In genomic region chr15:101133993-101134704, GRCm38 (mm10) we compare ENCODE assay signal across 9 mouse cellular contexts. TPM values are rescaled to one million over a fixed set of nuclear protein-coding genes. Genes with fewer than 3 reads are reported as not detected.
DNase-seq lines count a peak whose midpoint lies in the region; ATAC-seq and TF ChIP-seq lines count a peak whose summit lies in the region.
"Had no signal": no experiment of that assay in that cellular context is flagged by ENCODE, and none has a peak within 500 bp of the region (broad histone marks: within the 10 kb centered on the region; RNA-seq: fewer than 3 reads in every experiment).

No protein-coding gene starts in this region.

- WGBS in forebrain, postnatal 0 days = 30% methylated on average over 15 of the region's 15 CpGs
- WGBS in forebrain, embryonic 16.5 days = 28% methylated on average over 15 of the region's 15 CpGs
- WGBS in embryonic facial prominence, embryonic 15.5 days = 22% methylated on average over 15 of the region's 15 CpGs
- 26% methylated on average over 15 of the region's 15 CpGs for WGBS in limb, embryonic 10.5 days
- 46% methylated on average over 15 of the region's 15 CpGs for WGBS in small intestine, adult 2 months

- no peak for TF ChIP-seq CTCF in forebrain, postnatal 0 days (IDR thresholded peaks at IDR 0.05; ENCODE audit: low read depth)
- TF ChIP-seq CTCF in small intestine, adult 2 months (IDR thresholded peaks at IDR 0.05; ENCODE audit: extremely low read depth, insufficient read length, insufficient replicate concordance, low read depth, low read length) = no peak

- no peak overlapping the region for H3K27ac ChIP-seq in forebrain, postnatal 0 days (ENCODE audit: low read depth, low read length)
- no peak overlapping the region for H3K27ac ChIP-seq in forebrain, embryonic 16.5 days (ENCODE audit: low read length)
- H3K27ac ChIP-seq in embryonic facial prominence, embryonic 15.5 days (replicated peaks) = peak overlapping the region; percentile 65
- H3K27ac ChIP-seq in limb, embryonic 10.5 days = peak overlapping the region; percentile 77
- H3K27ac ChIP-seq in small intestine, adult 2 months (ENCODE audit: insufficient read depth, low read depth, low read length) = peak overlapping the region; percentile 81

- H3K4me2 ChIP-seq in forebrain, postnatal 0 days (ENCODE audit: low read depth) = 0 out of 2 replicates have a peak overlapping the region, but pooled peaks have one; percentile 13
- H3K4me2 ChIP-seq in forebrain, embryonic 16.5 days (ENCODE audit: low read length) = no peak overlapping the region
- peak overlapping the region; percentile 12 for H3K4me2 ChIP-seq in embryonic facial prominence, embryonic 15.5 days (replicated peaks)

- no peak overlapping the region for H3K9ac ChIP-seq in forebrain, postnatal 0 days
- H3K9ac ChIP-seq in forebrain, embryonic 16.5 days (replicated peaks; ENCODE audit: low read depth, low read length) = no peak overlapping the region
- no peak overlapping the region for H3K9ac ChIP-seq in embryonic facial prominence, embryonic 15.5 days

- DNase-seq in forebrain, postnatal 0 days = no peak
- peak; percentile 77 for DNase-seq in CD4-positive helper T cell, adult 2 months (ENCODE audit: low read depth, low spot score)
- DNase-seq in limb, embryonic 10.5 days (ENCODE audit: low spot score) = no peak
- DNase-seq in urinary bladder, postnatal 25 days (ENCODE audit: low spot score) = no peak

- ATAC-seq in forebrain, postnatal 0 days = peak; percentile 36
- ATAC-seq in forebrain, embryonic 16.5 days = no peak
- ATAC-seq in embryonic facial prominence, embryonic 15.5 days (ENCODE audit: insufficient number of reproducible peaks, low FRiP score, low TSS enrichment, low read depth) = peak; percentile 54; the same call in 1 of the 2 replicates
- ATAC-seq in cerebellum, adult (ENCODE audit: insufficient number of reproducible peaks, low FRiP score, low TSS enrichment) = no peak

- H3K36me3 ChIP-seq in forebrain, postnatal 0 days (ENCODE audit: insufficient read depth) = no peaks in the 10 kb centered on the region
- H3K36me3 ChIP-seq in forebrain, embryonic 16.5 days (ENCODE audit: control insufficient read depth, insufficient read depth) = no peaks in the 10 kb centered on the region
- H3K36me3 ChIP-seq in embryonic facial prominence, embryonic 15.5 days = peaks cover 8% of the 10 kb centered on the region; the same call in 1 of the 2 replicates
- peaks cover 5% of the 10 kb centered on the region; the same call in 1 of the 2 replicates for H3K36me3 ChIP-seq in limb, embryonic 10.5 days
- H3K36me3 ChIP-seq in small intestine, adult 2 months (ENCODE audit: control insufficient read depth, insufficient read depth, low read length) = peaks cover 3% of the 10 kb centered on the region; the same call in 1 of the 2 replicates

- no peak overlapping the region for H3K4me3 ChIP-seq in forebrain, postnatal 0 days (ENCODE audit: low read depth, low read length)
- no peak overlapping the region for H3K4me3 ChIP-seq in forebrain, embryonic 16.5 days (replicated peaks; ENCODE audit: low read length)
- 0 out of 2 replicates have a peak overlapping the region, but pooled peaks have one; percentile 15 for H3K4me3 ChIP-seq in embryonic facial prominence, embryonic 15.5 days (replicated peaks)
- H3K4me3 ChIP-seq in limb, embryonic 10.5 days = peak overlapping the region; percentile 9
- H3K4me3 ChIP-seq in small intestine, adult 2 months (ENCODE audit: low read depth, low read length) = peak overlapping the region; percentile 61

- no peaks in the 10 kb centered on the region for H3K9me3 ChIP-seq in forebrain, postnatal 0 days (ENCODE audit: low read length)
- H3K9me3 ChIP-seq in forebrain, embryonic 16.5 days (ENCODE audit: control insufficient read depth, low read length) = no peaks in the 10 kb centered on the region
- H3K9me3 ChIP-seq in embryonic facial prominence, embryonic 15.5 days (replicated peaks) = no peaks in the 10 kb centered on the region
- no peaks in the 10 kb centered on the region for H3K9me3 ChIP-seq in limb, embryonic 10.5 days (replicated peaks)

- H3K27me3 ChIP-seq in forebrain, postnatal 0 days (ENCODE audit: insufficient read depth, low read length) = peaks cover 16% of the 10 kb centered on the region
- peaks cover 15% of the 10 kb centered on the region for H3K27me3 ChIP-seq in forebrain, embryonic 16.5 days (replicated peaks; ENCODE audit: control insufficient read depth, insufficient read depth, low read length)
- peaks cover 14% of the 10 kb centered on the region for H3K27me3 ChIP-seq in embryonic facial prominence, embryonic 15.5 days
- peaks cover 35% of the 10 kb centered on the region for H3K27me3 ChIP-seq in limb, embryonic 10.5 days (ENCODE audit: low read depth, poor library complexity, severe bottlenecking)
- H3K27me3 ChIP-seq in small intestine, adult 2 months (ENCODE audit: control insufficient read depth, insufficient read depth, low read length) = peaks cover 10% of the 10 kb centered on the region; the same call in 1 of the 2 replicates

- H3K4me1 ChIP-seq in forebrain, postnatal 0 days (ENCODE audit: insufficient read depth) = no peaks in the 10 kb centered on the region
- no peaks in the 10 kb centered on the region for H3K4me1 ChIP-seq in forebrain, embryonic 16.5 days (replicated peaks; ENCODE audit: control insufficient read depth, insufficient read depth, low read length)
- peaks cover 40% of the 10 kb centered on the region for H3K4me1 ChIP-seq in embryonic facial prominence, embryonic 15.5 days
- H3K4me1 ChIP-seq in limb, embryonic 10.5 days = peaks cover 53% of the 10 kb centered on the region
- H3K4me1 ChIP-seq in small intestine, adult 2 months (ENCODE audit: control insufficient read depth, insufficient read depth, insufficient read length, low read length) = peaks cover 3% of the 10 kb centered on the region

- TF ChIP-seq POLR2A in small intestine, adult 2 months (IDR thresholded peaks at IDR 0.05; ENCODE audit: low read depth, low read length) = 0 out of 2 replicates have a peak, but pooled peaks have one; percentile 18

RNA-seq across cellular contexts. Expression of gene Acvrl1, which starts 5.8 kb away (rescaled TPM):
- total RNA-seq in forebrain, postnatal 0 days (2014; rRNA removed) = 8.7 and 10.7 TPM in 2 replicates
- polyA plus RNA-seq in forebrain, postnatal 0 days (2015; fragmentation: Nextera tagmentation; extraction: Ambion mirVana) = 5.8 and 6.0 TPM in 2 replicates
- 8.0 and 8.4 TPM in 2 replicates for polyA plus RNA-seq in forebrain, embryonic 16.5 days (2015; fragmentation: Nextera tagmentation; extraction: Ambion mirVana)
- 17.5 and 19.6 TPM in 2 replicates for polyA plus RNA-seq in embryonic facial prominence, embryonic 15.5 days (2015; fragmentation: Nextera tagmentation; extraction: Ambion mirVana)
- 7.2 and 8.3 TPM in 2 replicates for polyA plus RNA-seq in limb, embryonic 10.5 days (2016; fragmentation: Nextera tagmentation; extraction: Ambion mirVana)
- polyA plus RNA-seq in small intestine, adult 2 months (2012; rRNA removed) = 19.6 and 35.5 TPM in 2 replicates

RNA-seq across cellular contexts. Expression of gene Ankrd33, which starts 18.6 kb away (rescaled TPM):
- not detected in 2 replicates for total RNA-seq in forebrain, postnatal 0 days (2014; rRNA removed)
- not detected in 2 replicates for polyA plus RNA-seq in forebrain, postnatal 0 days (2015; fragmentation: Nextera tagmentation; extraction: Ambion mirVana)
- not detected in 2 replicates for polyA plus RNA-seq in forebrain, embryonic 16.5 days (2015; fragmentation: Nextera tagmentation; extraction: Ambion mirVana)
- polyA plus RNA-seq in embryonic facial prominence, embryonic 15.5 days (2015; fragmentation: Nextera tagmentation; extraction: Ambion mirVana) = not detected in 2 replicates
- polyA plus RNA-seq in limb, embryonic 10.5 days (2016; fragmentation: Nextera tagmentation; extraction: Ambion mirVana) = not detected in 2 replicates
- polyA plus RNA-seq in small intestine, adult 2 months (2012; rRNA removed) = not detected in 2 replicates
- polyA plus RNA-seq: gonadal fat pad, adult 2 months had no signal

RNA-seq across cellular contexts. Expression of gene Acvr1b, which starts 39.7 kb away (rescaled TPM):
- total RNA-seq in forebrain, postnatal 0 days (2014; rRNA removed) = 74.2 and 80.4 TPM in 2 replicates
- polyA plus RNA-seq in forebrain, postnatal 0 days (2015; fragmentation: Nextera tagmentation; extraction: Ambion mirVana) = 13.2 and 17.4 TPM in 2 replicates
- polyA plus RNA-seq in forebrain, embryonic 16.5 days (2015; fragmentation: Nextera tagmentation; extraction: Ambion mirVana) = 26.0 and 27.4 TPM in 2 replicates
- polyA plus RNA-seq in embryonic facial prominence, embryonic 15.5 days (2015; fragmentation: Nextera tagmentation; extraction: Ambion mirVana) = 10.5 and 11.4 TPM in 2 replicates
- polyA plus RNA-seq in limb, embryonic 10.5 days (2016; fragmentation: Nextera tagmentation; extraction: Ambion mirVana) = 5.0 and 5.7 TPM in 2 replicates
- polyA plus RNA-seq in small intestine, adult 2 months (2012; rRNA removed) = 21.5 and 46.0 TPM in 2 replicates

RNA-seq across cellular contexts. Expression of gene Fignl2, which starts 55.8 kb away (rescaled TPM):
- 0.85 and 1.3 TPM in 2 replicates for total RNA-seq in forebrain, postnatal 0 days (2014; rRNA removed)
- polyA plus RNA-seq in forebrain, postnatal 0 days (2015; fragmentation: Nextera tagmentation; extraction: Ambion mirVana) = 0.06 TPM in 1 of 2 replicates, not detected in the other
- 0.05 TPM in 1 of 2 replicates, not detected in the other for polyA plus RNA-seq in forebrain, embryonic 16.5 days (2015; fragmentation: Nextera tagmentation; extraction: Ambion mirVana)
- 0.19 and 0.21 TPM in 2 replicates for polyA plus RNA-seq in embryonic facial prominence, embryonic 15.5 days (2015; fragmentation: Nextera tagmentation; extraction: Ambion mirVana)
- polyA plus RNA-seq in limb, embryonic 10.5 days (2016; fragmentation: Nextera tagmentation; extraction: Ambion mirVana) = 0.98 and 1.9 TPM in 2 replicates
- polyA plus RNA-seq in small intestine, adult 2 months (2012; rRNA removed) = 2.9 and 7.8 TPM in 2 replicates

Comparison
In these comparisons a context has a peak if more than half of its experiments do, and no peak if none do; other contexts are left out.
1. ATAC-seq: peak in forebrain, postnatal 0 days (single experiment) and embryonic facial prominence, embryonic 15.5 days (single experiment); none in forebrain, embryonic 16.5 days (single experiment) and cerebellum, adult (single experiment).
2. H3K27ac ChIP-seq: peak in embryonic facial prominence, embryonic 15.5 days (single experiment), limb, embryonic 10.5 days (single experiment) and small intestine, adult 2 months (single experiment); none in forebrain, postnatal 0 days (single experiment) and forebrain, embryonic 16.5 days (single experiment).
3. H3K4me3 ChIP-seq: peak in embryonic facial prominence, embryonic 15.5 days (single experiment), limb, embryonic 10.5 days (single experiment) and small intestine, adult 2 months (single experiment); none in forebrain, postnatal 0 days (single experiment) and forebrain, embryonic 16.5 days (single experiment).